Mouse (Mus musculus) forebrain, postnatal 0 days (tissue): ENCODE measurements around the gene 9530053A07Rik. TPM values are rescaled to one million over a fixed set of nuclear protein-coding genes. Genes with fewer than 3 reads are reported as not detected.

Experiments
- ATAC-seq: fragments of 200-750 bp; cut with Nextera tagmentation; 2 replicates; pipeline ENCODE4 v1.8.0; 2017; ENCODE audit warnings: mild to moderate bottlenecking, moderate library complexity
- DNase-seq: peaks from one replicate; pipeline ENCODE4 v3.0.0-alpha.2; 2015
- H3K27ac ChIP-seq: fragments of 300-500 bp; sonication (generic); 2 replicates; pipeline ENCODE4 v1.5.1; 2014; ENCODE audit warnings: low read depth, mild to moderate bottlenecking, antibody characterized with exemption, low read length, moderate library complexity, mixed read lengths
- H3K27me3 ChIP-seq: fragments of 300-500 bp; sonication (generic); 2 replicates; pipeline ENCODE4 v1.6.1; 2014; ENCODE audit warnings: mild to moderate bottlenecking, low read length, mixed read lengths; ENCODE audit not compliant: insufficient read depth
- H3K36me3 ChIP-seq: fragments of 300-500 bp; sonication (generic); 2 replicates; pipeline ENCODE4 v1.6.1; 2014; ENCODE audit warnings: mild to moderate bottlenecking, moderate library complexity; ENCODE audit not compliant: insufficient read depth
- H3K4me1 ChIP-seq: fragments of 300-500 bp; sonication (generic); 2 replicates; pipeline ENCODE4 v1.6.1; 2014; ENCODE audit warnings: antibody characterized with exemption; ENCODE audit not compliant: insufficient read depth
- H3K4me2 ChIP-seq: fragments of 300-500 bp; sonication (generic); 2 replicates; pipeline ENCODE4 v1.6.1; 2014; ENCODE audit warnings: low read depth, mild to moderate bottlenecking, moderate library complexity
- H3K4me3 ChIP-seq: fragments of 300-500 bp; sonication (generic); 2 replicates; pipeline ENCODE4 v1.5.1; 2014; ENCODE audit warnings: low read depth, low read length, mixed read lengths
- H3K9ac ChIP-seq: fragments of 300-500 bp; sonication (generic); 2 replicates; pipeline ENCODE4 v1.6.1; 2014; ENCODE audit warnings: mild to moderate bottlenecking
- H3K9me3 ChIP-seq: fragments of 300-500 bp; sonication (generic); 2 replicates; pipeline ENCODE4 v1.6.1; 2016; ENCODE audit warnings: low read length
- CTCF ChIP-seq: sonication (generic); IDR thresholded peaks from 2 replicates; pipeline ENCODE4 v1.5.1; 2016; ENCODE audit warnings: antibody characterized with exemption, control low read depth, low read depth
- WGBS: fragments of 180-500 bp; shearing (Covaris S2); extraction: QIAGEN DNeasy Blood & Tissue Kit; methylation state at CpG from one replicate; pipeline ENCODE4 v1.1.7; 2014; 5-methylcytosine and 5-hydroxymethylcytosine counted together
- polyA plus RNA-seq: library from polyadenylated mRNA; unstranded; fragments of >200 nt; fragmentation: Nextera tagmentation; extraction: Ambion mirVana; gene quantifications from 2 replicates; pipeline ENCODE4 v1.2.1, GENCODE M21; 2015
- total RNA-seq: library from RNA; depleted of rRNA; stranded (reverse); fragments of >200 nt; gene quantifications from 2 replicates; pipeline ENCODE4 v1.2.3, GENCODE M21; 2014; rRNA removed

Gene 9530053A07Rik
- total and polyA plus RNA-seq, 2 experiments from 2014 or later, result 0.08 to 0.19 TPM

GRCm38 (mm10) chr7:28206044-28206600 is 76.9 kb downstream of the 9530053A07Rik start:
- no peaks in the 10 kb centered on the region for H3K9me3 ChIP-seq
- no peaks in the 10 kb centered on the region for H3K27me3 ChIP-seq
- DNase-seq (no peak), ATAC-seq (no peak)
- H3K4me3 ChIP-seq, result no peak overlapping the region
- H3K4me2 ChIP-seq, result no peak overlapping the region
- 71% methylated on average over 4 of the region's 4 CpGs for WGBS
- H3K36me3 ChIP-seq, result no peaks in the 10 kb centered on the region
- no peak overlapping the region for H3K9ac ChIP-seq
- H3K27ac ChIP-seq, result no peak overlapping the region
- TF ChIP-seq CTCF, result no peak
- H3K4me1 ChIP-seq, result no peaks in the 10 kb centered on the region

DNA sequence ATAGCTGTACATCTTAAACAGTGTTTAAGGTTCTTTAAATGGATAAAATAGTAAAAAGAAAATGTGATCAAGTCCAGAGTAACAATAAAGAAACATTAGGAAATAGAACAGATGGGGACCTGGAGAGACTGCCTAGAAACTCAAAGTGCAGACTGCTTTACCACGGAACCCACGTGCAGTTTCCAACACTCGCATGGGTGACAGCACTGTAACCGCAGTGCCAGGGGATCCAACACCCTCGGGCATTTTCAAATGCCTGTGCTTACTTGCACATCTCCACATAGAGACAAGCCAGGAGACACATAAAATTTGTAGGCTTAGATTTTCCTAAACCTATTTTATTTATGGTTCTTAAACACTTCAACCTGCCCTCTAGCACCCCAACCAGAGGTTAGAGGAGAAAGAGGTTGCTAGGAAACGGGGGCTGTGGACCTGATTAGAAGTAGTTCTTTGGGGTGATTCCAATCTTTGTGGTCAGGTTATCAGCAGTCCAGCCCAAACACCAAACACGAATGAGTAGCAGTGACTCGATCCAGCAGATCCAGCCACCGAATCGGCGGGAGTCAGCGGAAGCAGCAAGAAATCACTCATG is 79.2 kb downstream of the 9530053A07Rik start:
- Histone ChIP-seq H3K4me3 (peak overlapping the region; percentile 28), H3K27ac (no peak overlapping the region), H3K9ac (no peak overlapping the region), H3K9me3 (no peaks in the 10 kb centered on the region), H3K4me2 (peak overlapping the region; percentile 47), H3K27me3 (no peaks in the 10 kb centered on the region), H3K4me1 (no peaks in the 10 kb centered on the region), H3K36me3 (no peaks in the 10 kb centered on the region)
- TF ChIP-seq CTCF, result no peak
- WGBS, result 51% methylated on average over 12 of the region's 12 CpGs
- ATAC-seq (peak; percentile 50; the same call in 1 of the 2 replicates), DNase-seq (no peak)

GRCm38 (mm10) chr7:28208988-28209508 is 79.8 kb downstream of the 9530053A07Rik start:
- 54% methylated on average over 19 of the region's 19 CpGs for WGBS
- H3K27ac ChIP-seq, result 0 out of 2 replicates have a peak overlapping the region, but pooled peaks have one; percentile 16
- no peak for TF ChIP-seq CTCF
- H3K9me3 ChIP-seq, result no peaks in the 10 kb centered on the region
- DNase-seq (peak; percentile 88), ATAC-seq (peak; percentile 92)
- H3K36me3 ChIP-seq, result no peaks in the 10 kb centered on the region
- no peaks in the 10 kb centered on the region for H3K27me3 ChIP-seq
- H3K4me2 ChIP-seq, result peak overlapping the region; percentile 47
- H3K4me3 ChIP-seq, result peak overlapping the region; percentile 28
- no peak overlapping the region for H3K9ac ChIP-seq
- H3K4me1 ChIP-seq, result no peaks in the 10 kb centered on the region

DNA sequence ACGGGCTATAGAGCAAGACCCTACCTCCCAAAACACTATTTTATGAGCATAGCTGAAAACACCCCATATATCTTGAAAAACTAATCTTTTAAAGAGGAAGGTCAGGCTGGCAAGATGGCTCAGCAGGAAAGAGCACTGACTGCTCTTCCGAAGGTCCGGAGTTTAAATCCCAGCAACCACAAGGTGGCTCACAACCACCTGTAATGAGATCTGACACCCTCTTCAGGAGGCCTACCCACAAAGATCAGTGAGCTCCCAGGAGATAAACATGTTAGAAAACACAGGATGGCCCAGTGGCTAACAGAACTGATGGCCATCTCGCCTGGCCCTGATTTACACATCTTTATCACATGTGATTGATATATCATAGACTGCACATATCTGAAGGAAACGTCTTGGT is 81.5 kb downstream of the 9530053A07Rik start:
- DNase-seq, result no peak
- WGBS, result 50% methylated on average over 5 of the region's 5 CpGs
- peak; percentile 26; the same call in 1 of the 2 replicates for TF ChIP-seq CTCF

DNA sequence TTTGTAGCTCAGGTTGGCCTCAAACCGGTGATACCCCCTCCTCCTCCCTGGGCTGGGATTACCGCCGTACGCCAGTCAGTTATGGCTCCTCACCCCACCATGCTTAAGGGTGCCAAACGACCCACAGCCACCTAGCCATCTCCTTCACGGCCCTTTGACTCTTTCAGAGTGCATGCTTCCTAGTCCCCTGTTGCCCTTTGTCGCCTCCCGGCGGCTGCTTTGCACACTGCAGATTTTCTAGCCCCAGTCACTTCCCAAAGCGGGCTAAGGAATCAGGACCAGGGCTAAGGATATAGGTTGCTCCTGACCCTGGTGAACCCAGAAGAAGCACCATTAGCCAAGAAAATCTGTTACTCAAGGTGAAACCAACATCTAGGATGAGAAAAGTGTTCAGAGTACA is 84.9 kb downstream of the 9530053A07Rik start:
- Histone ChIP-seq H3K27ac (no peak overlapping the region), H3K4me1 (no peaks in the 10 kb centered on the region), H3K4me3 (no peak overlapping the region), H3K9me3 (no peaks in the 10 kb centered on the region), H3K27me3 (no peaks in the 10 kb centered on the region), H3K36me3 (no peaks in the 10 kb centered on the region), H3K9ac (no peak overlapping the region), H3K4me2 (no peak overlapping the region)
- ATAC-seq (no peak), DNase-seq (no peak)
- WGBS, result 37% methylated on average over 10 of the region's 10 CpGs
- peak; percentile 61 for TF ChIP-seq CTCF

More for the DNA sequence above, 81.5 kb downstream of the 9530053A07Rik start:
- Histone ChIP-seq H3K4me1 (no peaks in the 10 kb centered on the region), H3K36me3 (no peaks in the 10 kb centered on the region), H3K27ac (no peak overlapping the region), H3K27me3 (no peaks in the 10 kb centered on the region), H3K9ac (no peak overlapping the region), H3K9me3 (no peaks in the 10 kb centered on the region), H3K4me2 (no peak overlapping the region), H3K4me3 (no peak overlapping the region)
- ATAC-seq, result no peak

Other genes starting within 250 kb of the 9530053A07Rik start
- 15.3 and 19.7 TPM in 2 replicates for gene Zfp974, start 200.0 kb upstream of the 9530053A07Rik start, total RNA-seq
- 3.2 and 5.5 TPM in 2 replicates for gene Zfp974, start 200.0 kb upstream of the 9530053A07Rik start, polyA plus RNA-seq
- gene Zfp780b, start 150.3 kb upstream of the 9530053A07Rik start, total RNA-seq, result 28.8 and 32.2 TPM in 2 replicates
- gene Zfp780b, start 150.3 kb upstream of the 9530053A07Rik start, polyA plus RNA-seq, result 12.9 and 19.9 TPM in 2 replicates
- 9.5 and 14.2 TPM in 2 replicates for gene Zfp850, start 115.4 kb upstream of the 9530053A07Rik start, total RNA-seq
- gene Zfp850, start 115.4 kb upstream of the 9530053A07Rik start, polyA plus RNA-seq, result 3.8 and 4.0 TPM in 2 replicates
- gene Psmc4, start 79.4 kb upstream of the 9530053A07Rik start, total RNA-seq, result 200 and 233 TPM in 2 replicates
- 265 and 268 TPM in 2 replicates for gene Psmc4, start 79.4 kb upstream of the 9530053A07Rik start, polyA plus RNA-seq
- gene Fcgbp, start 58.2 kb upstream of the 9530053A07Rik start, total RNA-seq, result 0.57 and 0.62 TPM in 2 replicates
- gene Fcgbp, start 58.2 kb upstream of the 9530053A07Rik start, polyA plus RNA-seq, result 0.45 and 0.52 TPM in 2 replicates
- gene Fbl, start 40.2 kb downstream of the 9530053A07Rik start, total RNA-seq, result 40.4 and 49.5 TPM in 2 replicates
- 86.3 and 91.3 TPM in 2 replicates for gene Fbl, start 40.2 kb downstream of the 9530053A07Rik start, polyA plus RNA-seq
- gene Dyrk1b, start 50.0 kb downstream of the 9530053A07Rik start, total RNA-seq, result 21.0 and 23.3 TPM in 2 replicates
- 5.5 and 7.4 TPM in 2 replicates for gene Dyrk1b, start 50.0 kb downstream of the 9530053A07Rik start, polyA plus RNA-seq
- gene Eid2, start 138.4 kb downstream of the 9530053A07Rik start, total RNA-seq, result 91.2 and 101 TPM in 2 replicates
- 26.7 and 28.3 TPM in 2 replicates for gene Eid2, start 138.4 kb downstream of the 9530053A07Rik start, polyA plus RNA-seq
- gene Eid2b, start 148.3 kb downstream of the 9530053A07Rik start, total RNA-seq, result 44.0 and 45.1 TPM in 2 replicates
- gene Eid2b, start 148.3 kb downstream of the 9530053A07Rik start, polyA plus RNA-seq, result 49.0 and 53.6 TPM in 2 replicates
- 0.62 and 0.71 TPM in 2 replicates for gene Selenov, start 161.7 kb downstream of the 9530053A07Rik start, total RNA-seq
- gene Selenov, start 161.7 kb downstream of the 9530053A07Rik start, polyA plus RNA-seq, result 1.3 and 2.1 TPM in 2 replicates
- 7.8 and 9.5 TPM in 2 replicates for gene Dll3, start 172.8 kb downstream of the 9530053A07Rik start, total RNA-seq
- 10.9 and 11.1 TPM in 2 replicates for gene Dll3, start 172.8 kb downstream of the 9530053A07Rik start, polyA plus RNA-seq
- 60.6 and 64.0 TPM in 2 replicates for gene Timm50, start 182.6 kb downstream of the 9530053A07Rik start, total RNA-seq
- 116 and 140 TPM in 2 replicates for gene Timm50, start 182.6 kb downstream of the 9530053A07Rik start, polyA plus RNA-seq
- gene Supt5, start 209.3 kb downstream of the 9530053A07Rik start, total RNA-seq, result 88.4 and 111 TPM in 2 replicates
- 65.2 and 83.3 TPM in 2 replicates for gene Supt5, start 209.3 kb downstream of the 9530053A07Rik start, polyA plus RNA-seq
- gene Rps16, start 221.2 kb downstream of the 9530053A07Rik start, total RNA-seq, result 205 and 300 TPM in 2 replicates
- 595 and 769 TPM in 2 replicates for gene Rps16, start 221.2 kb downstream of the 9530053A07Rik start, polyA plus RNA-seq
- 20.3 and 25.7 TPM in 2 replicates for gene Plekhg2, start 243.1 kb downstream of the 9530053A07Rik start, total RNA-seq
- 9.0 and 11.4 TPM in 2 replicates for gene Plekhg2, start 243.1 kb downstream of the 9530053A07Rik start, polyA plus RNA-seq